Mouse (Mus musculus): ENCODE measurements around the gene Tmem239.

DNA sequence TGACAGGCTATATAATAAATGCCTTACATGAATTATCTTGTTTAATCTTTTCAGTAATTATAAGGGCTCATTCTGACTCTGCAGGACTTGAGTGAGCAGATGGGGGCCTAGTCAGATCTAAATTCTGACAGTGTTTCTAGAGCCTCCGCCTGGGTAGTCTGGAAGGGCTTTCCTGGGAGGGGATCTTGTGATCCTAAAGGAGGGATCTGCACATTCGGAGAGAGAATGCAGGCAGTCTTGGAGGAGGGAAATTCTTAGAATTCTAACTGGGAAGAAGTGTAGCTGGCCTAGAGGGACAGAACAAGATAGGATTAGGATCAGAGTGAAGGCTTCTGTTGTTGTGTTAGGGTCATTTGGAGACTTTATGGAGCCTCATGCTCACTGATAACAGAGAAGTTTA is 46.0 kb downstream of the Tmem239 start:
- TF ChIP-seq POLR2A (IDR thresholded peaks at IDR 0.05; ENCODE audit: borderline replicate concordance, extremely low read depth, insufficient read depth, insufficient read length, poor library complexity, severe bottlenecking) (no peak), CTCF (IDR thresholded peaks at IDR 0.05; ENCODE audit: borderline replicate concordance, extremely low read depth, insufficient read depth, insufficient read length) (no peak)

Measured in brain, embryonic 14.5 days (tissue).